Mouse (Mus musculus) liver, embryonic 14.5 days (tissue): Measurements from ENCODE around the gene Asic5. TPM values are rescaled to one million over a fixed set of nuclear protein-coding genes. Genes with fewer than 3 reads are reported as not detected.

Source experiments
- ATAC-seq: fragments of 200-750 bp; cut with Nextera tagmentation; 2 replicates; pipeline ENCODE4 v1.8.0; 2017; ENCODE audit warnings: moderate number of reproducible peaks, mild to moderate bottlenecking, moderate library complexity; ENCODE audit not compliant: insufficient read depth
- DNase-seq, 3 experiments: peaks; one replicate each; pipeline ENCODE4 v3.0.0-alpha.2; 2012 to 2013; ENCODE audit warnings: low read depth in 3 of 3, low spot score in 3 of 3
- H3K27ac ChIP-seq: fragments of 300-500 bp; sonication (generic); 2 replicates; pipeline ENCODE4 v1.5.1; 2014; ENCODE audit warnings: moderate library complexity, mild to moderate bottlenecking, control low read depth, inconsistent platforms
- H3K27me3 ChIP-seq: fragments of 300-500 bp; sonication (generic); 2 replicates; pipeline ENCODE4 v1.6.1; 2014; ENCODE audit warnings: mild to moderate bottlenecking, low read length, moderate library complexity; ENCODE audit not compliant: control insufficient read depth, insufficient read depth
- H3K36me3 ChIP-seq: fragments of 300-500 bp; sonication (generic); replicated peaks from 2 replicates; pipeline ENCODE4 v1.6.1; 2014; ENCODE audit warnings: low read depth; ENCODE audit not compliant: control insufficient read depth, insufficient read depth
- H3K4me1 ChIP-seq, 2 experiments: fragments of 200-500 bp in 1 of 2; fragments of 300-500 bp in 1 of 2; sonication (generic) in 1 of 2; replicated peaks; 2 replicates each; pipeline ENCODE4 v1.6.1; 2012 to 2014; ENCODE audit warnings: antibody characterized with exemption in 1 of 2, inconsistent platforms in 1 of 2, low read length in 1 of 2; ENCODE audit not compliant: control insufficient read depth in 2 of 2, insufficient read depth in 2 of 2
- H3K4me2 ChIP-seq: fragments of 300-500 bp; sonication (generic); 2 replicates; pipeline ENCODE4 v1.6.1; 2014; ENCODE audit warnings: low read depth, mild to moderate bottlenecking, control low read depth, moderate library complexity
- H3K4me3 ChIP-seq, 2 experiments: fragments of 200-500 bp in 1 of 2; fragments of 300-500 bp in 1 of 2; sonication (generic) in 1 of 2; 2 replicates each; pipeline ENCODE4 v1.5.1; 2012 to 2014; ENCODE audit warnings: low read depth in 2 of 2, low read length in 2 of 2, mild to moderate bottlenecking in 2 of 2, control low read depth in 1 of 2, inconsistent platforms in 1 of 2, moderate library complexity in 1 of 2; ENCODE audit not compliant: insufficient read depth in 1 of 2
- H3K9ac ChIP-seq: fragments of 300-500 bp; sonication (generic); replicated peaks from 2 replicates; pipeline ENCODE4 v1.6.1; 2014; ENCODE audit warnings: mild to moderate bottlenecking, control low read depth, moderate library complexity
- H3K9me3 ChIP-seq: fragments of 300-500 bp; sonication (generic); 2 replicates; pipeline ENCODE4 v1.6.1; 2016; ENCODE audit warnings: low read length, mixed read lengths; ENCODE audit not compliant: control insufficient read depth
- CTCF ChIP-seq: IDR thresholded peaks from 2 replicates; pipeline ENCODE4 v1.5.1; 2016; ENCODE audit warnings: antibody characterized with exemption, low read depth, control low read depth
- EP300 ChIP-seq: IDR thresholded peaks from 2 replicates; pipeline ENCODE4 v1.6.1; 2016; ENCODE audit warnings: antibody characterized with exemption, low read depth
- WGBS: fragments of 180-500 bp; shearing (Covaris S2); extraction: QIAGEN DNeasy Blood & Tissue Kit; methylation state at CpG from one replicate; pipeline ENCODE4 v1.1.7; 2014; ENCODE audit not compliant: insufficient replicate concordance; 5-methylcytosine and 5-hydroxymethylcytosine counted together
- polyA plus RNA-seq, 2 experiments: library from polyadenylated mRNA; depleted of rRNA in 1 of 2; stranded (reverse) in 1 of 2; unstranded in 1 of 2; fragments of >200 nt; fragmentation: Nextera tagmentation in 1 of 2; extraction: Ambion mirVana in 1 of 2; gene quantifications; 2 replicates each; pipeline versions ENCODE4 v1.2.1 to v1.2.3; 2012 to 2014

Asic5 gene
- polyA plus RNA-seq, 2 experiments: not detected

DNA sequence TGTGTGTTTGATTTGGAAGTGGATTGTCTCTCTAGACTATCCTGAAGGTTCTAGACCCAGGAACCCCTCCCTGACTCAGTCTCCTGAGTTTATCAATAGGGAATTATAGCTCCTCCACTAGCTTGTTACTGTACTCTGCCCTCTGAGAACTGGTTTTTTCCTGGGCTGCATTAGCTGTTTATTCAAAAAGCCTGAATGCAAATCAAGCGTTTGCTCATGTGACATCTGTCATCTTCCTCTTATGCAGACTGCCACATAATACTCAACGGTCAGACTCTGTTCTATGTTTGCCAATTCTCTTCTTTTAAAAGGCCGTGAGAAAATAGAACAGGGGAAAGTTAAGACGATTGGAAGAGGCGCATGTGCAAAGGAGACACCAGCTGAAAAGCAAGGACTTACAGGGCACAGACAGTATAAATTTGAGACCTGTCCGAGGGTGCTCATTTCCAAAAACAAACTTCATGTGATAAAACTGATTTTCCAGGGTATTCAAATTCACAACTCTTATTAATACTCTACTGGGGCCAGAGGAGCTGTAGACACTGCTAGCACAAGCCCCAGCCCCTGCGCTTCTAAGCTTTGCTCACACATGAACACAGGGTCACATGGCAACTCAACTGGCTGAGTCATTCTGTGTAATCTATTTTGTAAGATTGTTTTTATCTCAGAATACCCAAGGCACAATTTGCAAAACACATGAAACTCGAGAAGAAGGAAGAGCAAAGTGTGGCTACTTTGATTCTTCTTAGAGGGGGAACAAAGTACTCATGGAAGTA lies 1.2 kb downstream of the Asic5 start:
- no peak for TF ChIP-seq EP300
- no peak for TF ChIP-seq CTCF
- ATAC-seq: no peak
- Histone ChIP-seq H3K36me3 (no peaks in the 10 kb centered on the region), H3K4me3 (no peak overlapping the region), H3K4me1 (no peaks in the 10 kb centered on the region; a peak in 1 of 4 replicates), H3K9ac (no peak overlapping the region), H3K9me3 (no peaks in the 10 kb centered on the region), H3K27ac (no peak overlapping the region), H3K4me2 (no peak overlapping the region), H3K27me3 (no peaks in the 10 kb centered on the region)
- DNase-seq: no peak
- WGBS: 44% methylated on average over 8 of the region's 8 CpGs

DNA sequence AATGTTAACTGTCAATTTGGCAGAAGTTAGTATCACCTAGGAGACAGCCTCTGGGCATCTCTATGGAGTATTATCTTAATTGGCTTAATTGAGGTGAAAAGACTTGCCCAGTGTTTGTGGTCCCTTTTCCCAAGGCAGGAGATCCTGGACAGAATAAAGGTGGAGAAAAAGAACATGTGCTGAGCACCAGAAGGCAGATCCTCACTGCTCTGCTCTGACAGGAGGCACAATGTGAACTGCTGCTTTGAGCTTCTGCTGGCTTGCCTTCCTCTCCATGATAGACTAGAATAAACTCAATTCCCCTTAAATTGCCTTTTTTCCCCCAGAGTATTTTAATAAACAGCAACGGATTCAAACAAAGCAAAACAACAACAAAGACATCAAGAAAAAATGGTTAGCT lies 3.0 kb downstream of the Asic5 start:
- Histone ChIP-seq H3K4me3 (no peak overlapping the region), H3K36me3 (no peaks in the 10 kb centered on the region), H3K4me2 (no peak overlapping the region), H3K27me3 (no peaks in the 10 kb centered on the region), H3K4me1 (peaks cover 0 to 7% of the 10 kb centered on the region in 2 experiments; a peak in 2 of 4 replicates), H3K27ac (no peak overlapping the region), H3K9ac (no peak overlapping the region), H3K9me3 (no peaks in the 10 kb centered on the region)
- no peak for DNase-seq
- ATAC-seq: no peak
- WGBS: 46% methylated on average over 1 of the region's 1 CpGs
- TF ChIP-seq EP300 (no peak), CTCF (no peak)

DNA sequence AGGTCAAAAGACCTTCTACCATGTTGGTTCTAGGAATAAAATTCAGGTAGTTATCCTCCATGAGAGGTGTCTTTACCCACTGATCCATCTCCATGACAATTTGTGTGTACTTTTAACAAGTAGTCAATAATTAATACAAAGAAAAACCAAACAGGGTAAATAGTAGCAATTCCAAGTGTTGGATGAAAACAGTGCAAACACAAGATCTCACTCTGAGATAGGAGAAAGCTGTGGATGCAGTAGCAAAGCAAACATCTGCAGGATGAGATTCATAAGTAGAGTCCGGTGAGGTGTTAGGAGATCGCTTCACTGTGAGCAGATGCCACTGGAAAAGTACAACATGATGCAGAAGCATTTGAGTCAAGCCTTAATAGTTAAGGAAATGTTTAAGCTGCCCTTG lies 4.0 kb downstream of the Asic5 start:
- H3K27me3 ChIP-seq: no peaks in the 10 kb centered on the region

DNA sequence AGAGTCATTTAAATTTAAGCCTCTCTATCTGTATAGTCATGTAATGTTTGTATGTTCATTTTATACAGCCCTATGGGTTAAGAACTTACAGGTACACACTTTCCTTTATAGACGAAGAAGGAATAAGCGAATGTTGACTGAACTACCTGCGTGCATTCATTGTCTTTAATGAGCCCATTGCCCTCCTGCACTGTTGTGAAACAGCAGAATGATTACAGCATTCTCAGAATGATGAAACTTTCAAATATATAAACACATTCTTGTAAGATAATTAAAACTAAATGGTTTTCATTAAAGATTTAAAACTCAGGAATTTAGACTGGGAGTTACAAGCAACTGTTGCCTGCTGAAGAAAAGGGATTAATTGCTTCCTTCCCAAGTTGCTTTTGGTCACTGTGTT lies 5.5 kb downstream of the Asic5 start:
- Histone ChIP-seq H3K9ac (no peak overlapping the region), H3K9me3 (no peaks in the 10 kb centered on the region), H3K36me3 (no peaks in the 10 kb centered on the region), H3K4me2 (no peak overlapping the region), H3K4me1 (peaks cover 0 to 7% of the 10 kb centered on the region in 2 experiments; a peak in 3 of 4 replicates), H3K27ac (no peak overlapping the region), H3K27me3 (no peaks in the 10 kb centered on the region), H3K4me3 (no peak overlapping the region)
- WGBS: 73% methylated on average over 3 of the region's 3 CpGs
- DNase-seq: no peak
- no peak for ATAC-seq
- TF ChIP-seq EP300 (no peak), CTCF (no peak)

More for the DNA sequence above, 4.0 kb downstream of the Asic5 start:
- H3K9ac ChIP-seq: no peak overlapping the region
- ATAC-seq (no peak), DNase-seq (no peak)
- 67% methylated on average over 2 of the region's 2 CpGs for WGBS
- H3K27ac ChIP-seq: no peak overlapping the region
- no peak for TF ChIP-seq CTCF
- TF ChIP-seq EP300: no peak
- no peaks in the 10 kb centered on the region for H3K9me3 ChIP-seq
- peaks cover 0 to 7% of the 10 kb centered on the region in 2 experiments; a peak in 3 of 4 replicates for H3K4me1 ChIP-seq
- no peak overlapping the region for H3K4me3 ChIP-seq
- no peaks in the 10 kb centered on the region for H3K36me3 ChIP-seq
- H3K4me2 ChIP-seq: no peak overlapping the region

DNA sequence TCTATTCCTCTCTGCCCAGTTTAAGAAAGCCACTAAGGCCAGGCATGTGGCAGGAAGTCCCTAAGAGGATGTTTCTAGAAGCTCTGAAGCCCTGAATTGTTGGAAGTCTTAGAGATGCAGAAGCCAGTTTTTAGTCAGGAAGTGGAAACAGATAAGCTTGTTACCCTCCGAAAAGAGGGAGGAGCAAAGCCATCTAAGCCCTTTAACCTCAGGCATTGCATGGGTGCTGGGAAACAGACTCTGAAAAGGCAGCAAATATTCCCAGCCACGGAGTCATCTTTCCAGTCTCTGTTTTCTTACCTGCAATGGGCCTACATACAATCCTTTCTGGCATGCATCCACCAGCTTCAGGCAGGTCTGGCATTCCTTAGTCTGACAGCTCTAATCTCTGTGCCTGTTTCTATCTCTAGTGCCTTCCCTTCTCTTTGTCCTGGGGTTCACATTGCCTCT lies 7.6 kb downstream of the Asic5 start:
- ATAC-seq (no peak), DNase-seq (no peak)
- no peak overlapping the region for H3K4me3 ChIP-seq
- no peak overlapping the region for H3K27ac ChIP-seq
- H3K36me3 ChIP-seq: no peaks in the 10 kb centered on the region
- no peak for TF ChIP-seq EP300
- no peak for TF ChIP-seq CTCF
- peaks cover 0 to 7% of the 10 kb centered on the region in 2 experiments; a peak in 3 of 4 replicates for H3K4me1 ChIP-seq
- H3K9ac ChIP-seq: no peak overlapping the region
- 9% methylated on average over 2 of the region's 2 CpGs for WGBS
- H3K4me2 ChIP-seq: no peak overlapping the region
- no peaks in the 10 kb centered on the region for H3K27me3 ChIP-seq
- H3K9me3 ChIP-seq: no peaks in the 10 kb centered on the region
